Mouse (Mus musculus): ENCODE measurements around the gene Kdsr.

DNA sequence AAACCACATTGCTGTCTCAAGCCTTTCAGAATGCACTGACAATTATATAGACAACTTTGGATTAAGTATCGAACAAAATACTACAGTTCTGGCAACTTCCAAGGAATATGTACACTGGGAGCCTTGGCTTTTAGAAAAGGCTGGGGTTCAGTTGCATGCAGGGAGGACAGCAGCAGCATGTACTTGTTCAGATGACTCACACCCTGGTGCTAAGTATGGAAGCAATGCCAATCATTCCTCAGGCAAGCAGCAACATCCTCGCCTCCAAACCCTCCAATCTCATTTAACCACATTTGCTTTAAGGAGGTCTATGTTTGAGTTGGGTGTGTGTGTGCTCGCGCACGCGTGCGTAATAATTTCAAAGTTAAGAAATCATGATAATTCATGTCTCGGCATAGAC, 6.2 kb upstream of the Kdsr start:
- TF ChIP-seq CTCF (IDR thresholded peaks at IDR 0.05; ENCODE audit: low read depth) (no peak), EP300 (IDR thresholded peaks at IDR 0.05; ENCODE audit: low read depth) (no peak)
